Mouse (Mus musculus) central nervous system, embryonic 14 days (tissue): ENCODE measurements around the gene Spry1. TPM values are rescaled to one million over a fixed set of nuclear protein-coding genes. Genes with fewer than 3 reads are reported as not detected.

Source experiments
- polyA plus RNA-seq: library from polyadenylated mRNA; depleted of rRNA; stranded (reverse); fragments of >200 nt; gene quantifications from 2 replicates; pipeline ENCODE4 v1.2.3, GENCODE M21; 2012; rRNA removed

Spry1 gene
- polyA plus RNA-seq: 16.8 and 24.1 TPM in 2 replicates

GRCm38 (mm10) chr3:37639690-37640089, at the start of gene Spry1:
Gene Spry1 (plus strand): TSS chr3:37639947.

Other genes starting within 250 kb of the Spry1 start
- 11.3 and 15.0 TPM in 2 replicates for gene Spata5, start 220.1 kb upstream of the Spry1 start, polyA plus RNA-seq
- 6.9 and 7.8 TPM in 2 replicates for gene Nudt6, start 219.7 kb upstream of the Spry1 start, polyA plus RNA-seq
- 8.7 and 9.8 TPM in 2 replicates for gene Gm5148, start 84.5 kb downstream of the Spry1 start, polyA plus RNA-seq